Mouse (Mus musculus) neural tube, postnatal 0 days (tissue): ENCODE results near the gene Cdc42bpb. TPM values are rescaled to one million over a fixed set of nuclear protein-coding genes. Genes with fewer than 3 reads are reported as not detected.

Experiments used
- polyA plus RNA-seq: library from polyadenylated mRNA; unstranded; fragments of >200 nt; fragmentation: Nextera tagmentation; extraction: Ambion mirVana; gene quantifications from 2 replicates; pipeline ENCODE4 v1.2.1, GENCODE M21; 2015

The Cdc42bpb gene
- polyA plus RNA-seq = 29.2 and 39.7 TPM in 2 replicates

GRCm38 (mm10) chr12:111377376-111377973 lies at the start of gene Cdc42bpb:
Gene Cdc42bpb, minus strand, starts transcription at chr12:111377718.

GRCm38 (mm10) chr12:111416921-111417779 lies 39.6 kb upstream of the Cdc42bpb start, which contains the start of gene Exoc3l4:
Gene Exoc3l4, plus strand, starts transcription at chr12:111417017.

GRCm38 (mm10) chr12:111406622-111407021 lies 29.1 kb upstream of the Cdc42bpb start, which contains the start of gene Lbhd2:
Gene Lbhd2, plus strand, starts transcription at chr12:111406809.

GRCm38 (mm10) chr12:111270629-111271277 lies 106.8 kb downstream of the Cdc42bpb start, which contains the start of gene Amn:
Gene Amn, plus strand, starts transcription at chr12:111271095.

Other genes starting within 250 kb of the Cdc42bpb start
- 17.5 and 19.6 TPM in 2 replicates for gene Traf3, start 211.3 kb downstream of the Cdc42bpb start, polyA plus RNA-seq
- gene 4930595D18Rik, start 193.2 kb downstream of the Cdc42bpb start, polyA plus RNA-seq = 0.19 TPM in 1 of 2 replicates, not detected in the other
- gene Amn, start 106.6 kb downstream of the Cdc42bpb start, polyA plus RNA-seq = 135 and 141 TPM in 2 replicates
- gene Lbhd2, start 29.1 kb upstream of the Cdc42bpb start, polyA plus RNA-seq = 3.3 and 4.6 TPM in 2 replicates
- gene Exoc3l4, start 39.3 kb upstream of the Cdc42bpb start, polyA plus RNA-seq = 0.45 and 1.7 TPM in 2 replicates
- gene Tnfaip2, start 64.8 kb upstream of the Cdc42bpb start, polyA plus RNA-seq = 1.8 and 1.9 TPM in 2 replicates
- gene Gm266, start 108.1 kb upstream of the Cdc42bpb start, polyA plus RNA-seq = 12.5 and 12.6 TPM in 2 replicates
- 531 and 630 TPM in 2 replicates for gene Eif5, start 160.3 kb upstream of the Cdc42bpb start, polyA plus RNA-seq
- gene Mark3, start 196.8 kb upstream of the Cdc42bpb start, polyA plus RNA-seq = 51.5 and 51.6 TPM in 2 replicates